Mouse (Mus musculus): ENCODE results near the gene Cmc2.

- TF ChIP-seq POLR2A (IDR thresholded peaks at IDR 0.05; ENCODE audit: insufficient read depth, low read depth, low read length): no peak
- TF ChIP-seq CTCF (IDR thresholded peaks at IDR 0.05): no peak
- TF ChIP-seq EP300 (IDR thresholded peaks at IDR 0.05; ENCODE audit: insufficient read depth, low read depth, low read length): no peak
These were observed 33.2 kb upstream of the Cmc2 start for GRCm38 (mm10) chr8:116954415-116954814.
